Mouse (Mus musculus) liver, postnatal 0 days (tissue): ENCODE results near the gene Hmgb2. TPM values are rescaled to one million over a fixed set of nuclear protein-coding genes. Genes with fewer than 3 reads are reported as not detected.
"Not testable (repeated sequence)": the region's sequence is repeated elsewhere in the genome, so short reads cannot be mapped to it uniquely, and the experiment has no call there.

Source experiments
- ATAC-seq: fragments of 200-750 bp; cut with Nextera tagmentation; 2 replicates; pipeline ENCODE4 v1.8.0; 2017; ENCODE audit warnings: mild to moderate bottlenecking, moderate library complexity
- DNase-seq: peaks from one replicate; pipeline ENCODE4 v3.0.0-alpha.2; 2016
- H3K27ac ChIP-seq: fragments of 300-500 bp; sonication (generic); 2 replicates; pipeline ENCODE4 v1.5.1; 2014; ENCODE audit warnings: antibody characterized with exemption, moderate library complexity, mild to moderate bottlenecking, low read depth
- H3K27me3 ChIP-seq: fragments of 300-500 bp; sonication (generic); 2 replicates; pipeline ENCODE4 v1.6.1; 2014; ENCODE audit warnings: low read length, control low read depth, mixed read lengths; ENCODE audit not compliant: insufficient read depth
- H3K36me3 ChIP-seq: fragments of 300-500 bp; sonication (generic); replicated peaks from 2 replicates; pipeline ENCODE4 v1.6.1; 2014; ENCODE audit warnings: mild to moderate bottlenecking, control low read depth, low read length, moderate library complexity, mixed read lengths; ENCODE audit not compliant: insufficient read depth
- H3K4me1 ChIP-seq: fragments of 300-500 bp; sonication (generic); 2 replicates; pipeline ENCODE4 v1.6.1; 2014; ENCODE audit warnings: antibody characterized with exemption, mild to moderate bottlenecking, control low read depth; ENCODE audit not compliant: insufficient read depth
- H3K4me2 ChIP-seq: fragments of 300-500 bp; sonication (generic); 2 replicates; pipeline ENCODE4 v1.6.1; 2014; ENCODE audit warnings: low read depth, mild to moderate bottlenecking, low read length, moderate library complexity, mixed read lengths
- H3K4me3 ChIP-seq: fragments of 300-500 bp; sonication (generic); 2 replicates; pipeline ENCODE4 v1.5.1; 2014; ENCODE audit warnings: low read depth, low read length
- H3K9ac ChIP-seq: fragments of 300-500 bp; sonication (generic); replicated peaks from 2 replicates; pipeline ENCODE4 v1.6.1; 2014; ENCODE audit warnings: mild to moderate bottlenecking, moderate library complexity
- H3K9me3 ChIP-seq: fragments of 300-500 bp; sonication (generic); 2 replicates; pipeline ENCODE4 v1.6.1; 2016; ENCODE audit warnings: mild to moderate bottlenecking, control low read depth, low read length, mixed read lengths
- CTCF ChIP-seq: sonication (generic); IDR thresholded peaks from 2 replicates; pipeline ENCODE4 v1.5.1; 2016; ENCODE audit warnings: antibody characterized with exemption, low read depth
- EP300 ChIP-seq: IDR thresholded peaks from 2 replicates; pipeline ENCODE4 v1.6.1; 2016; ENCODE audit warnings: antibody characterized with exemption, low read depth, mild to moderate bottlenecking
- WGBS: fragments of 180-500 bp; shearing (Covaris S2); extraction: QIAGEN DNeasy Blood & Tissue Kit; methylation state at CpG from one replicate; pipeline ENCODE4 v1.1.7; 2014; ENCODE audit not compliant: insufficient replicate concordance; 5-methylcytosine and 5-hydroxymethylcytosine counted together
- polyA plus RNA-seq: library from polyadenylated mRNA; unstranded; fragments of >200 nt; fragmentation: Nextera tagmentation; extraction: Ambion mirVana; gene quantifications from 2 replicates; pipeline ENCODE4 v1.2.1, GENCODE M21; 2015

Hmgb2 gene
- polyA plus RNA-seq, 1 experiment from 2014 or later = 339 TPM

DNA sequence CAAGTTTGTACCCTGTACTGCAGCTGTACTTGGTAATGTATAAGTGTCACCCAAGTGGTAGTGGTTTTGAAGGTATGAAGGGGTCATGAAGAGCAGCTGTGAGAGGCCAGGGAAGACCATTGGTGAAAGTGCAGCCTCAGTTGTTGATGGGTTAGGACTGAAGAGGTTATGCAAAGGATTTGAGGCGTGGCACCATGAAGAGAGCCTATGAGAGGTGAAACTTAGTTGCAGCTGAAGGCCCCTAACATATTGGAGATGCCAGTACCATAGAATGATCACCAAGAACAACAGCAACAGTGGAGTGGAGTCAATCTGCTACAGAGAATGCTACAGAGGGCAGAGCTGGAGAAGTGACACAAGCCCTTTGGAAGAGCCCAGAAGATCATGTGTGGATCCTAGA, 22.3 kb upstream of the Hmgb2 start:
- Histone ChIP-seq H3K4me3 (no peak overlapping the region), H3K4me2 (no peak overlapping the region), H3K9me3 (no peaks in the 10 kb centered on the region), H3K4me1 (peaks cover 8% of the 10 kb centered on the region; the same call in 1 of the 2 replicates), H3K9ac (no peak overlapping the region), H3K36me3 (no peaks in the 10 kb centered on the region), H3K27ac (peak overlapping the region; percentile 46; the same call in 1 of the 2 replicates), H3K27me3 (no peaks in the 10 kb centered on the region)
- DNase-seq (no peak), ATAC-seq (no peak)
- TF ChIP-seq EP300 (no peak), CTCF (no peak)
- 85% methylated on average over 1 of the region's 1 CpGs for WGBS

DNA sequence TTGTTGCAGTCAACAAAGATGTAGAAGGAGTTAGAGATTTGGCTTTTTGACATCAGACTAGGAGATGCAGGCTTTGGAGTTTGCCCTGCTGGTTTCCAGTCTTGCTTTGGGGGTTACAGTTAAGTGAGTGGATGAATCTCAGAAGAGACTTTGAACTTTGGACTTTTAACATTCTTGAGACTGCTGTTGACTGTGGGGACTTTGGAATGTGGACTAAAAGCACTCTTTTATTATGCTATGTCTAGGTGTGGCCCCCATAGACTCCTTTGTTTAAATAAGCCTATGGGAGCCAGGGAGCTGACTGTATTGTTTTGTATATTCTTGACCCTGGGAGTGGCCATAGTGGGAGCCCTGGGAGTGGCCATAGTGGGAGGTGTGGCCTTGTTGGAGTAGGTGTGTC, 21.8 kb upstream of the Hmgb2 start:
- Histone ChIP-seq H3K4me2 (no peak overlapping the region), H3K27me3 (no peaks in the 10 kb centered on the region), H3K9ac (no peak overlapping the region), H3K36me3 (no peaks in the 10 kb centered on the region), H3K27ac (no peak overlapping the region), H3K4me1 (peaks cover 8% of the 10 kb centered on the region; the same call in 1 of the 2 replicates), H3K9me3 (no peaks in the 10 kb centered on the region), H3K4me3 (no peak overlapping the region)
- DNase-seq = no peak
- ATAC-seq = no peak
- TF ChIP-seq EP300 (no peak), CTCF (no peak)

DNA sequence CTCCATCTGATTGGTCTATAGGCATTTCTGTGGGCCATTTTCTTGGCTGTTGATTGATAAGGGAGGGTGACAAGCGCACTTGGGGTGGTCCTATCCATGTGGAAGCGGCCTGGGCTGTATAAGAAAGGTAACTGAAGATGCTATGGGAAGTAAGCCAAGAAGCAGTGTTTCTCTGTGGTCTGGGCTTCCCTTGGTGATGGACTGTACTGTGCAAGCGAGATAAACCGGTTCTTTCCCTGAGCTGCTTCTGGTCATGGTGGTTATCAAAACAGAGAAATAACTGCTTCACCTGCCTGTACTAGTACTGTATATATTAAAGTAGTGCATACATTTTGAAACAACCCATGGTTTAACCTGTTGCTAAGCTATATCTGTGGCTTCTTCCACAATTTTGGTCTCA, 19.8 kb upstream of the Hmgb2 start:
- no peak overlapping the region for H3K9ac ChIP-seq
- TF ChIP-seq CTCF (no peak), EP300 (peak; percentile 52)
- H3K4me2 ChIP-seq = no peak overlapping the region
- H3K9me3 ChIP-seq = no peaks in the 10 kb centered on the region
- peaks cover 6% of the 10 kb centered on the region; the same call in 1 of the 2 replicates for H3K4me1 ChIP-seq
- ATAC-seq (no peak), DNase-seq (no peak)
- 65% methylated on average over 4 of the region's 4 CpGs for WGBS
- H3K36me3 ChIP-seq = no peaks in the 10 kb centered on the region
- H3K27me3 ChIP-seq = no peaks in the 10 kb centered on the region
- no peak overlapping the region for H3K27ac ChIP-seq
- H3K4me3 ChIP-seq = no peak overlapping the region

DNA sequence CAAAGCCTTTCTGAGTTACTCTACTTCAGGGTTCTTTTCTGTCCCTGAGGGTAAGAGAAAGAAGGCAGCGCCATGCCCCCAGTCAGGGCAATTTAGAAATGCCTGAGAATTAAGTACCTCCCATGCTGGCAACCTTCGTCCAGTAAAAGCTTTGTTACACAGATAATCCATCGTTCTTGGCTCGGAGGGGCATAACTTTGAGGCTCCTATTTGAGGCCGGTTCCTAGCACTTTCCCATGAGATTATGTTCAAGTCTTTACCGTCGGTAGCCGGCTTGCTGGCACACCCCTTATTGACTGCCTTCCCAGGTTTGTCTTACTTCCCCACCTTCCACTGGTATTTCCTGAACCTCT, 13.2 kb upstream of the Hmgb2 start:
- no peak overlapping the region for H3K9ac ChIP-seq
- no peaks in the 10 kb centered on the region for H3K4me1 ChIP-seq
- TF ChIP-seq EP300 = no peak
- TF ChIP-seq CTCF = no peak
- no peaks in the 10 kb centered on the region for H3K9me3 ChIP-seq
- H3K27ac ChIP-seq = no peak overlapping the region
- H3K27me3 ChIP-seq = no peaks in the 10 kb centered on the region
- ATAC-seq (no peak), DNase-seq (no peak)
- 78% methylated on average over 8 of the region's 8 CpGs for WGBS
- peak overlapping the region; percentile 11; the same call in 1 of the 2 replicates for H3K4me3 ChIP-seq
- peak overlapping the region; percentile 28 for H3K4me2 ChIP-seq
- no peaks in the 10 kb centered on the region for H3K36me3 ChIP-seq

DNA sequence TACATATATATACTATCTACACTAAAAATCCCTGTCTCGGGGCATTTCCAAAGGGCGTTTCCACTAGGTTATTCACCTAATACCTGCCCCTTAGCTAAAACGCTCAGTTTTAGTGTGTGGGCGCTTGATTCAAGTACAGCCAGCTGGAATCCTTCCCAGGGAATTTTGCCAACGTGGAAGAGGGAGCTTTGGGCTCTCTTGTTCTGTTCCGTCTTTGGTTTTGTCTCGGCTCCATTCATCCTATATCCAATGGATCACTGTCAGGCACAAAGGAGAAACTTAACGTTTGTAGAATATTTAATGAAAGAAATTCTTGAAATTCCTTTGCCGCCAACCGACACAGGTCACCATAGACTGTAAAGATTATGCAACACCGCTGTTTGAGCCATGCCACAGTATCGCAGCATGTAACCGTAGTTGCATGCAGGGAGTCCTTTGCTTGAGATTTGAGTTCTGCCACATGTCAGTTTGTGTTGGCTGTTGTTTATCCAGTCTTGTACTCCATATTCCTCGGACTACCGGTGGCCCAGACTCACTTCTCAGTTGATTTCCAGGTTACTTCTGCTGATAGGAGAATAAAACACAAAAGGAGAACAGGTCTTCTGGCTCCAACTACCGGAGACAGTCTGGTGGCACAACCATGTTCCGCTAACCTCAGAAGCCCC, 12.7 kb upstream of the Hmgb2 start:
- Histone ChIP-seq H3K4me3 (peak overlapping the region; percentile 11; the same call in 1 of the 2 replicates), H3K4me2 (peak overlapping the region; percentile 28), H3K9ac (no peak overlapping the region), H3K36me3 (no peaks in the 10 kb centered on the region), H3K4me1 (no peaks in the 10 kb centered on the region; the same call in 1 of the 2 replicates), H3K27me3 (no peaks in the 10 kb centered on the region), H3K27ac (no peak overlapping the region), H3K9me3 (no peaks in the 10 kb centered on the region)
- ATAC-seq (peak; percentile 71), DNase-seq (no peak)
- TF ChIP-seq EP300 (no peak), CTCF (no peak)
- WGBS = 68% methylated on average over 17 of the region's 17 CpGs

DNA sequence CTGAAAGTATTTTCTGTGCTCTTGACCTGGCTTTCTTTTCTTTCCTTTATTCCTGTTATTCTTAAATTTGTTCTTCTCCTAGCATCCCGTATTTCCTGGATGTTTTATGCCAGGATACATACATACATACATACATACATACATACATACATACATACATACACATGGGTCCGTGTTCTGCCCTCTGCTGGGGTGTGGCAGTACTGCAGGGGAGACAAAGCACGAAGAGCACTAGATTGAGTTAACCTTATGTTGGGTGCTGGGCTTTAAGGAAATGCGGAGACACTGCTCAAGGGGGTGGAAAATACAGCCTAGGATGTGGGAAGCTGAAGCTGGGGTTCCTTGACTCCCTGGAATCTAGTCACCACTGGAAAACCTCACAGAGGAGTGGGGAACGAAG, 8.1 kb upstream of the Hmgb2 start:
- ATAC-seq (peak; percentile 55), DNase-seq (peak; percentile 87)
- H3K9me3 ChIP-seq = no peaks in the 10 kb centered on the region
- no peaks in the 10 kb centered on the region for H3K36me3 ChIP-seq
- 40% methylated on average over 5 of the region's 5 CpGs for WGBS
- H3K4me1 ChIP-seq = peaks cover 5% of the 10 kb centered on the region; the same call in 1 of the 2 replicates
- H3K27me3 ChIP-seq = no peaks in the 10 kb centered on the region
- H3K9ac ChIP-seq = no peak overlapping the region
- TF ChIP-seq CTCF = peak; percentile 94
- no peak for TF ChIP-seq EP300
- H3K4me3 ChIP-seq = no peak overlapping the region
- no peak overlapping the region for H3K27ac ChIP-seq
- H3K4me2 ChIP-seq = no peak overlapping the region

DNA sequence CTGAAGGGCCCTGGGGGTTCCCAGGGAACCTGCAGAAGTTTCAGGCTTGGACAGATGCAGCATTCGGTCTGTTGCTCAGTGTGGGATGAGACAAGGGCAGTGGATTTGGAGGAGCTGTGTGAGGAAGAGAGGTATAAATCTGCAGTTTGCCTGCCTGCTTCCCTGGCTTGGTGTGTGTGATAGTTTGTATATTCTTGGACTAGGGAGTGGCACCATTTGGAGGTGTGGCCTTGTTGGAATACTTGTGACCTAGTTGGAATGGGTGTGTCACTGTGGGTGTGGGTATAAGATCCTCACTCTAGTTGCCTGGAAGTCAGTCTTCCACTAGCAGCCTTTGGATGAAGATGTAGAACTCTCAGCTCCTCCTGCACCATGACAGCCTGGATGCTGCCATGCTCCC, 6.2 kb upstream of the Hmgb2 start:
- H3K36me3 ChIP-seq, H3K9ac ChIP-seq, DNase-seq, H3K9me3 ChIP-seq, H3K27me3 ChIP-seq, H3K27ac ChIP-seq: not testable (repeated sequence)
- peak overlapping the region; percentile 30; the same call in 1 of the 2 replicates for H3K4me3 ChIP-seq
- ATAC-seq = peak; percentile 52
- WGBS = 62% methylated on average over 1 of the region's 1 CpGs
- H3K4me1 ChIP-seq = peaks cover 13% of the 10 kb centered on the region
- H3K4me2 ChIP-seq = peak overlapping the region; percentile 16; the same call in 1 of the 2 replicates
